Mouse (Mus musculus): ENCODE data around the gene Rbm12b1. TPM values are rescaled to one million over a fixed set of nuclear protein-coding genes. Genes with fewer than 3 reads are reported as not detected.

The Rbm12b1 gene
- 10 to 100 TPM; 18.2 to 30.7 TPM for total RNA-seq (2023)

GRCm38 (mm10) chr4:12140141-12140567 is at the start of gene Rbm12b1:
Gene Rbm12b1 (plus strand): TSS chr4:12140264.

GRCm38 (mm10) chr4:12171318-12172091 is 31.4 kb downstream of the Rbm12b1 start, which contains the start of gene Fam92a:
Gene Fam92a (minus strand): TSS chr4:12172015.

Other genes with a start within 250 kb of the Rbm12b1 start
- gene Gm10604, start 159.0 kb upstream of the Rbm12b1 start, total RNA-seq (2023) = not detected
- 10 to 100 TPM; 26.2 to 31.6 TPM for gene Rbm12b2, start 50.8 kb upstream of the Rbm12b1 start, total RNA-seq (2023)
- gene Fam92a, start 31.8 kb downstream of the Rbm12b1 start, total RNA-seq (2023) = 10 to 100 TPM in 1 of 2 experiments, 1 to 10 TPM in 1; 9.6 to 11.9 TPM

Measured in T-cell, adult 66 days (primary cell).